Mouse (Mus musculus) adrenal gland, adult 2 months (tissue): ENCODE measurements around the gene Lin7c. TPM values are rescaled to one million over a fixed set of nuclear protein-coding genes. Genes with fewer than 3 reads are reported as not detected.

Experiments
- DNase-seq: peaks from one replicate; pipeline ENCODE4 v3.0.0; 2021
- polyA plus RNA-seq: library from polyadenylated mRNA; depleted of rRNA; stranded (reverse); fragments of >200 nt; gene quantifications from 2 replicates; pipeline ENCODE4 v1.2.3, GENCODE M21; 2012; rRNA removed
- total RNA-seq, 2 experiments: library from RNA; stranded (reverse); gene quantifications; 2 replicates each; pipeline ENCODE4 v1.2.3; 2021

Lin7c gene
- total and polyA plus RNA-seq, 3 experiments, result 4.2 to 89.4 (median 79.3) TPM

GRCm38 (mm10) chr2:109942810-109943570 is 52.3 kb downstream of the Lin7c start:
- no peak for DNase-seq

GRCm38 (mm10) chr2:109944995-109945394 is 54.3 kb downstream of the Lin7c start:
- DNase-seq, result no peak

- no peak for DNase-seq
Measured at GRCm38 (mm10) chr2:109945532-109945931, 54.9 kb downstream of the Lin7c start.

- no peak for DNase-seq
Measured at GRCm38 (mm10) chr2:109946426-109946825, 55.8 kb downstream of the Lin7c start.

- DNase-seq, result no peak
Measured at GRCm38 (mm10) chr2:109949519-109949918, 58.9 kb downstream of the Lin7c start.

- no peak for DNase-seq
Measured at GRCm38 (mm10) chr2:109950311-109950710, 59.7 kb downstream of the Lin7c start.

Other genes starting within 250 kb of the Lin7c start
- under 1 TPM in 1 of 2 experiments, not detected in 1; 0.14 TPM for gene Bdnf, start 216.2 kb upstream of the Lin7c start, total RNA-seq
- 0.03 TPM in 1 of 2 replicates, not detected in the other for gene Bdnf, start 216.2 kb upstream of the Lin7c start, polyA plus RNA-seq
- gene Lgr4, start 26.8 kb downstream of the Lin7c start, total RNA-seq, result 100 to 1,000 TPM; 123 to 227 TPM
- 27.7 and 57.6 TPM in 2 replicates for gene Lgr4, start 26.8 kb downstream of the Lin7c start, polyA plus RNA-seq
- gene Ccdc34, start 127.0 kb downstream of the Lin7c start, total RNA-seq, result 1 to 10 TPM; 6.5 to 7.3 TPM
- 6.9 and 9.6 TPM in 2 replicates for gene Ccdc34, start 127.0 kb downstream of the Lin7c start, polyA plus RNA-seq